Mouse (Mus musculus): ENCODE measurements around the gene Laptm5.

Gene Laptm5

DNA sequence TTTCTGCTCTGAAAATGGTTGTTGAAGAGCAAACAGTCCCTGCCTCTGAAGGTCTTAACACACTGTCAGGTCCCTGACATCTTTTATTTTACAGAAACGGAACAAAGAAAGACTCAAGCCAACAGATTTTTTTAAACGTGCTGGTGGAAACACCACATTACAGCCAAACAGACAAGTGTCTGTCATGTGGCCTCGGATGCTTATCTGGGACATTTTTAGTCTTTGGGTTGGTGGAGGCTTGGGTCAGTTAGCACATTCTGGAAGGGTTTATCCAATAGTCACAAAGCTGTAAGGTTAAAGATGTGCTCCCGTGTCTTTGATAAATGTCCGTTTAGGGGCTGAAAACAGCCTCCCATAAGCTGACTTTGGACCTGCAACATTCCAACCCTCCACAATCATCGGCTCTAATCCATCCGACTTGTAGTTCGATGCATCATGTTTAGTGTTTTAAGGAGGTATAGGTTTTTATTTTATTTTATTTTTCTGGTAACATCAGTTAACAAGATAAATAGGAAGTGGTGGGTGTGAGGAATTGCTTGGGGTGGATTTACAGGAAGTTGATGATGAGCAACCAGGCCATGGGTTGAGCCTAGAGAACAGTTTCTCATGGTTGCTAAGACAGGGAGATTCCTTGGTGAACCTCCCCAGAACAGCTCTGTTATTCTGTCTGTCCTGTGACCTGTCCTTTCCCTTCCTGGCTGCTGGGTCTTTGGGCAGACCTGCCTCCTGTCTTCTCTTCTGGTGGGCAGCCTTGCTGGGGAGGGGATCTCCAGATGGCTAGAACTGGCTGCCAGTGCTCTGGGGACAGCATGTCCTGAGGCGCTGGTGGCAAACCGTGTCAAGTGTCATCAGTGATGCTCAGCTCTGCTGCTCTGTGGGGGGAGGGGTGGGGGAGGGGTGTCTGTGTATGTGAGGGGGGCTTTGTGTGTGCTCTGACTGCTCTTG lies 6.2 kb downstream of the Laptm5 start:
- in situ Hi-C loops (cut with MboI; ENCODE audit: unreplicated experiment in 2 of 2): no loop called here

DNA sequence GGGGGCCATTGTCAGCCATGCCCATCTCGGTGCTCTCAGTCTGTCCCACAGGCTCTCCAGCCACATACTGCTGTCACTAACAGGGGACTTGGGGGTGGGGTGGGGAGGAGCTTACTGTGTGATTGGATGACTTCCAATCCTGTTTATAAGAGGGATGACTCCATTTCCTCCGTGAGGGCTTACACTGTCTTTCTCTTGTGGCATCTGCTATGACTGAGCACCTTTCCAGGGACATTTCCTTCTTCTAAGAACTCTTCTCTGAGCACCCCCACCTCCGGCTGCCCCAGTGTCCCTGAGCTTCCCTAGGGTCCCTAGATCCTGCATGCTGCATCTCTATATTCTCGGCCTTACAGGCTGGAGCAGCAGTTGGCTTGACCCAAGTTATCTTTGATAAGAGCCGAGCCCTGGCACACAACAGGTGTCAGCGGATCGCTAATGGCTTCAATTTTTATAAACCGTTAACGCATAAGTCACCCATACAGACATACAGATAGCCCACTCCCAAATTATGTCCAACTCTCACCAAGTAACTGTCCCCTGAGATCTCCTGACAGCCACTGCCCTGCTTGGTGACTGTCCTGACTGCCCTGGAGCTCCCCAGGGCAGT lies 6.9 kb downstream of the Laptm5 start:
- in situ Hi-C loops (cut with MboI; ENCODE audit: unreplicated experiment in 2 of 2): no loop called here

DNA sequence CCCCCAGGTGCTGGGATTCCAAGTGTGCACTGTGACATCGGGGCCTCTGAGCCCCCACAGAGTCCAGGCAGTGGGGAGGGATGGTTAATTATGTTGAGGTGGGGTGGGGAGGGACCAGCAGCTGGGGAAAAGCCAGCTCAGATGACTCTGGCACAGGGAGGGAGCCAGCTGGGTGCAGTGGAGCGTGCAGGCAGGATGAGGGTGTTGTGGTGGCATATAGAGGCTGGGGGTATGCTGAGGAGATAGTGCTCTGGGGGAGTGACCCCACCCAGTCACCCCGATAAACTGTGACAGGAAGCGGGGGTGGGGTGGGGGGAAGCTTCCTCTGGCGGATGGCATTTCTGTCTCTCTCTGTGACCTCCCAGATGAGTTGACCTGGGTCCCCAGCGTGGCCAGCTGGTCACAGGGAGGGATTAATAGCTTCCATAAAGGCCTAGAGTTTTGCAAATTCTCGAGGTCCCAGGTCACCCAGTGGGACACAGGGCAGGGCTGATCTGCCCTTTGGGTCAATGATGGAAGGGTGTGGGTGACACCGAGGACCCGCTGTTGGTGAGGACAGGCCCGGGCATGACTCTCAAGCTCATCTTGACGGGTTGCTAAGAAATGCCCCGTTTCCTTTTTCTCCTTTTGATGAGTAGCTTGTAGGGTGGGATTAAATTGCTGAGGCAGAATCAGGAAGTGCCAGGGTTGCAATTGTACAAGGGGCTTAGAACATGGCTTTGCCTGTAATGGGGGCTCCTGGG lies 8.2 kb downstream of the Laptm5 start:
- in situ Hi-C loops (cut with MboI; ENCODE audit: unreplicated experiment in 2 of 2): no loop called here

DNA sequence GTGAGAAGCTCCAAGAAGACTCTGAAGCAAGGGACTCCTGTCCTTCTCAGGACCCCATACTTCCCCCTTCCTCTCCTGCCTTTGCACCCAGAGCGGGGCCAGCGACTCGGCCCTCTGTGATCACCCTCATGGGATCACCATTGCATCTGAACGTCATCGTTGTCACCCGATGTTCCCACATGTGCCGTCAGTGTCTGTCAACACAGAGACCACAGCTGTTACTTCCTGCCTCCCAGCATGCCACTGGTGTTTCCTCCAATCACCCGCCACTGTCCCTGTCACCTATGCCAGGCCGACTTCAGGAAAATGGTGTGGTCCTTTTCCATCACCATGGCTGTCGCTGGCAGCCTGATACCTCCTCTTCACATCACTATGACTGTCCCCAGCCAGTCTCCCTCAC lies 9.1 kb downstream of the Laptm5 start:
- in situ Hi-C loops (cut with MboI; ENCODE audit: unreplicated experiment in 2 of 2): no loop called here

DNA sequence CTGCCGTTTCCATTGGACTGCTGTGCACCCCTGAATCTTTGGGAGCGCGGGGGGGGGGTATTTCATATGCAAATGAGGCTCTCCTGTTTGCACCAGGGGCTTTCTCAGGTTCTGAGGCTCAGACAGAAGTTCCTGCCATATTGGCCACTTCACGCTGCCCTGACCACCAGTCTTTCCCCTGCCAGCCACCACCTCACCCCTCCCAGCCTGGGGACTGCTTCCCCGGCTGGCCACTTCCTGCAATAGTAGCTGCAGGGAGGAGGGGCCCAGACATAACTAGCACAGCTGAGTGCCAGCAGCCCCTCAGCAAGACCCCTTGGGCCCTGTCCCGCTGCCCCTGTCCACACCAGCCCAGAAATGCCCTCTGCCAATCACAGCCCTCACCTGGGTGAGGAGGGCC lies 13.3 kb downstream of the Laptm5 start:
- in situ Hi-C loops (cut with MboI; ENCODE audit: unreplicated experiment in 2 of 2): no loop called here

DNA sequence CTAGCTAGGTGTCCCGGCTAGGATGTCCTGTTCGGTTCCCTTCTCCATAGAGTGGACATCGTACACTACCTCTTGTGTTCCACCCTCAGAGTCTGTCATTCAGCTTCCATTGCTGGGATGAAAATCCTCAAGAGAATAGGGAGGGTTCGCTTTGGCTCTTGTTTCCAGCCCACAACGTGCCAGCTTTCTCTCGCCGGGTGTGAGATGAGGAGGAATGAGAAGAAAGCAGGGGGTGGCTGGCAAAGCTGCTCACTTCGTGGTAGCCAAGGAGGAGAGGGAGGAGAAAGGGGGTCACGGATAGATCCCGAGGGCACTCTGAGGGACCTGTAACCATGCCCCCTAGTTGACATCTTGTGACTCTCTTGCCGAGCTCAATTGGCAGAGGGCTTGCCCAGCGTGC lies 14.9 kb downstream of the Laptm5 start:
- in situ Hi-C loops (cut with MboI; ENCODE audit: unreplicated experiment in 2 of 2): no loop called here

DNA sequence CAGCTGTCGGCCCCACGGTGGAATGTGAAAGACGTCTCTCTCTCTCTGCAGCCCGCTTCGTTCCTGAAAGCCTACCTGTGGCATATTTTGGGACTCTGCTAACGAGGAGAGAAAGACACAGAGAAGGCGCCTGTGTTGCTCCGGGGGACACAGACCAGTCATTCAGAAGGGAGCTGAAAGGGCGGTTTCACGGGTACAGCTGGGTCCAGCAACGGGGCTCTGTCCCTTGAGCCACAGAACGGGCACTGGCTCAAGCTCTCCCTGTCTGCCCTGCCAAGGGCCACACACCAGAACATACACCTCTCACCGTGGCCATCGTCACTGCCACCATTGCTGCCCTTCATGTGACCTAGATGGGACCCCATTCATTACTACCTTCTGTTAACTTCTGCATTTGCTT lies 29.7 kb downstream of the Laptm5 start:
- in situ Hi-C loops (cut with MboI; ENCODE audit: unreplicated experiment in 2 of 2): no loop called here

DNA sequence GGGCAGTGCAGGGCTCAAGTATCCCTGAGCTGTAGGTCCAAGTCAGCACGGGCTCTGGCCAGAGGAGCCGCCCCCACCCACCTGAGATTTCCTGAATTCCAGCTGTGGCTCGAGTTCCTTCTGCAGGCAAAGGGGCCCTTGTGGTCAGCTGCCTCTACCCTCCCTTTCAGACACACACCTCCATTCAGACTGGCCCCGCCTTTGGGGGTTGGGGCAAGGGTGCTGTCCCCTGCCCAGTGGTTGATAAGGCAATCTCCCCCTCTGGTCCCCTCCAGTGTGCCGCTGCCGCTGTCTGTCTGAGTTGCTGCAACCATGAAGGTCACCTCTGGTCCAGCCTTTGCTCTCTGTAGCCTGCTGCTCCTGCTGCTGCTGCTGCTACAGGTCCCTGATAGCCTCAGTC lies 31.2 kb downstream of the Laptm5 start, which contains the start of gene Matn1:
Matn1 (plus strand) TSS at position 274 of the 400 bp plus-strand sequence.
- in situ Hi-C loops (cut with MboI; ENCODE audit: unreplicated experiment in 2 of 2): no loop called here

DNA sequence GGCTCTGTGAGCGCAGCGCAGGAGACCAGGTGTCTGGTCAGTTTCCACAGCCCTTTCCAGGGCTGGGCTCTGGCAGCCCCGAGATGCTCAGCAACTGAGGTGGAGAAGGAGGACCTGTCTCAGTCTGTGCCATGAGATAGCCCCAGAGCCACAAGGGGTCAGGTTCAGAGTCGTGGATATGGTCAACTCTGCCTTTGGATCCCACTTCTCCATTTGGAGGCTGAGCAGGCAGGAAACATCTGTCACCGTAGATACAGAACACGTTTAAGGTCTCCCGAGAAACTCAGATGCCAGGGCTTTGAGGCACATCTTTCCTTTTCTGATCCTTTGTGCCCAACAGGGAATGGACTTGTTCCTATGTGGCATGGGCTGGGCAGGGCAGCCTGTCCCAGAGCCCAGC lies 31.9 kb downstream of the Laptm5 start:
- in situ Hi-C loops (cut with MboI; ENCODE audit: unreplicated experiment in 2 of 2): loop anchor here (5.0 kb wide), 1 partner anchor 47 kb away; no protein-coding TSS in a partner anchor

DNA sequence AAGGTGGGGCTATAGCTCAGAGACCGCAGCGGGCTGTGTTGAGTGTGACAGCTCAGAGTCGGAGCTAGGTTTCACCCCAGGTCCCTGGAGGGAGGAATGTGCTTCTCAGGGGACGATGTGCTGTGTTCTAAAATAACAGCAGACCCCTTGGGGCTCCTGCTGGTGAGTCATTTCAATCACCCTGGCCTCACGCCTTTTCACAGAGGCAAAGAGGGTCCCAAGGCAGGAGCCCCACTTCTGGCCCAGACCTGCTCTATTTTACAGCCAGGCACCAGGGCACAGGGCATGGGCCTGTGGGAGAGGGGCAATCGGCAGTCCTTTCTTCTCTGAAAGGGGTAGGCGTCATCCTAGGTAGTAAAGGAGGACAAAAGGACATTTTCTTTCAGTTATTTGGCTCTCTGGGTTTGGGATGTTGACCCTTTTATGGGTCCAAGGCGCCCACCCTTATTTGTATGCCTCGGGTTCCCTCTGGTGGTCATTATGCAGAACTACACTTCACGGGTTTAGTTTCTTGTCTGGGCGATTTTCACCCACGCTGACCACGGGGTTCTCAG lies 34.2 kb downstream of the Laptm5 start:
- in situ Hi-C loops (cut with MboI; ENCODE audit: unreplicated experiment in 2 of 2): loop anchor here (5.0 kb wide), 1 partner anchor 50 kb away; no protein-coding TSS in a partner anchor

DNA sequence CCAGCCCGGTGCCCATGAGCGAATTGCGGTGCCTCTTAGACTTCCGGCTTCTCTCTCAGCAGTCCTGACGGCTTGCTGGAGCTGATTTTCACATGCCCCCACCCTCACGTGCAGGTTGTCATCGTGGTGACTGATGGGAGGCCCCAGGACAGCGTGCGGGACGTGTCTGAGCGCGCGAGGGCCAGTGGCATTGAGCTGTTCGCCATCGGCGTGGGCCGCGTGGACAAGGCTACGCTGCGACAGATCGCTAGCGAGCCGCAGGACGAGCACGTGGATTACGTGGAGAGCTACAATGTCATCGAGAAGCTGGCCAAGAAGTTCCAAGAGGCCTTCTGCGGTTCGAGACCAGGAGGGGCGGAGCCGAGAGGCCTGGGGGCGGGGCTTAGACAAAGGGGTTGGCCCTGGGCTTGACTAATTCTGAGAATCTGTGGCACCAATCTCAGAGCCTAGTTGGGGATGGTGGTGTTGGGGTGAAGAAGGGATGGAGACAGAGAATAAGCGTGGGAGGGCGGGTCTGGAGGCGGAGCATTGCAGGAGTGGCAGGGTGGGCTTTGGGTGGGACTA lies 37.0 kb downstream of the Laptm5 start:
- in situ Hi-C loops (cut with MboI; ENCODE audit: unreplicated experiment in 2 of 2): loop anchor here (5.0 to 25.0 kb wide), 5 partner anchors 53 to 1562 kb away; partner anchors contain the start of genes Phactr4 (in 1 of the 2) and Sesn2 (in 1 of the 2)

DNA sequence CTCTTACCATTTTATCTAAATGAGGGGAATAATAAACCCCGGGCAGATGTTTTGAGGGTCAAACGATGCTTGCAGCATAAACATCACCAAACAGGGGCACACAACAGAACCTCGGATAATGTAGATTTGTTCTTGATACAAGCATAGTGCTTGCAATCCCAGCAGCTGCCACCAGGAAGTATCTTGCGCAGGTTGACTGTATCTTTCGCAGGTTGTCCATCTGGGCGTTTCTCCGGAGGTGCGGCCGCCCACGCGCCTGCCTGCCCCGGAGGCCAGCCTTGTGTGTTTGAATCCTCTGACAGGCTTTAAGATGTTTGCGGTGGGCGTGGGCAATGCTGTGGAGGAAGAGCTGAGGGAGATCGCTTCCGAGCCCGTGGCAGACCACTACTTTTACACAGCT lies 39.6 kb downstream of the Laptm5 start:
- in situ Hi-C loops (cut with MboI; ENCODE audit: unreplicated experiment in 2 of 2): loop anchor here (5.0 to 25.0 kb wide), 4 partner anchors 165 to 1560 kb away; partner anchors contain the start of genes Phactr4 (in 1 of the 2) and Sesn2 (in 1 of the 2)

DNA sequence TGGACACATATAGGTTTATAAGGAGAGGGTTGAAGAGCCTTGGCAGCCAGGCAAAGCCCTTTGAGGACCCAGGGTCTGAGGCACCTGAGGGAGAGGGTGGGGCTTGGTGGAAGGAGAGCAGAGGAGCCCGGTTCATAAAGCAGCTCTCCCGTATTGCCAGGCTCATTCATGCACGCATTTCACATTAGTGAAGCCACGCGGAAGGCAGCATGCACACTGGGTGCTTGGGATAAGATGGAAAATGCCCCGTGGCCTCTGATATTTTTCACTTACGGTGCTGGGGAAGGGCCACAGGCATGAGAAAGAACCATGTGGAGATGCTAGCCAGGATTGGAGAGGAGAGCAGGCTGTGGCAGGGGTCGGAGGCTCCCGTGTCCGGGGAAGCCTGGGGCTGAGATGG lies 44.2 kb downstream of the Laptm5 start:
- in situ Hi-C loops (cut with MboI; ENCODE audit: unreplicated experiment in 2 of 2): loop anchor here (5.0 to 25.0 kb wide), 5 partner anchors 1005 to 1555 kb away; partner anchors contain the start of genes Phactr4 (in 1 of the 2) and Sesn2 (in 1 of the 2)

DNA sequence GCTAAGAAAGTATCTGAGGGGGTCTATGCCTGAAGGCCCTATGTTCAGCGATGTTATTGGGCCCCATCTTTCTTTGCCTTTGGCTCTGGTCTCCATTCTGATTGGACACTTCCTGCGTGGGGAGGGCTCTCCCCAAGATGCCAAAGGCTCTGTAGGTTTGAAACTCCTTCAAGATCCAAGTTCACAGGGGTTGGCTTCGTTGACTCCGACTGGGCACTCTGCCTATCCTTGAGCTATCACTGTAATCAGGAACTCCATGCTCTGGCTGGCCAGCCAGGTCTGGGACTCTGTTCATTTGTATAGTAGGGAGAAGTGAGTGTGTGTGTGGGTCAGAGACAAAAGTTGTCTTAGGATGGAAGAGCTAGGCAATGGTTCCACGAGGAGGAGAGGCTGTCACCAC lies 45.9 kb downstream of the Laptm5 start:
- in situ Hi-C loops (cut with MboI; ENCODE audit: unreplicated experiment in 2 of 2): loop anchor here (5.0 to 25.0 kb wide), 5 partner anchors 1003 to 1553 kb away; partner anchors contain the start of genes Phactr4 (in 1 of the 2) and Sesn2 (in 1 of the 2)

DNA sequence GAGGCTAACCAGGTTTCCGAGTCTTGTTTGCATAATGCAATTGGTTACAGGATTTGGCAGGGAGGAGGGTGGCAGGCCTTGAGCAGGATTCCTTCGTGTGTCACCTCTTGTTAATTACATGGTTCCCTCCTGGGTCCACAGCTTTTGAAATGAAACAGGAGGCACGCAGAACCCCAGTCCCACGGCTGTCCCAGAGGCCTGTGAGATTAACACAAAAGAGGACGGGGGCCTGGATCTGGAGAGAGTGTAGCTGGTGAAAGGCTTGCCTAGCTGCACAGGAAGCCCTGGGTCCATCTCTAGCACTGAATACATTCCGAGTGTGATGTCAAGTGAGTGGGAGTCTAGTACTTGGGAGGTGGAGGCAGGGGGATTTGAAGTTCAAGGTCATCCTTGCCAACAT lies 46.8 kb downstream of the Laptm5 start:
- in situ Hi-C loops (cut with MboI; ENCODE audit: unreplicated experiment in 2 of 2): loop anchor here (5.0 to 25.0 kb wide), 11 partner anchors 878 to 1975 kb away; partner anchors contain the start of genes Ptpru (in 2 of the 2), Fam76a (in 1 of the 2), Phactr4 (in 1 of the 2) and Sesn2 (in 1 of the 2)

DNA sequence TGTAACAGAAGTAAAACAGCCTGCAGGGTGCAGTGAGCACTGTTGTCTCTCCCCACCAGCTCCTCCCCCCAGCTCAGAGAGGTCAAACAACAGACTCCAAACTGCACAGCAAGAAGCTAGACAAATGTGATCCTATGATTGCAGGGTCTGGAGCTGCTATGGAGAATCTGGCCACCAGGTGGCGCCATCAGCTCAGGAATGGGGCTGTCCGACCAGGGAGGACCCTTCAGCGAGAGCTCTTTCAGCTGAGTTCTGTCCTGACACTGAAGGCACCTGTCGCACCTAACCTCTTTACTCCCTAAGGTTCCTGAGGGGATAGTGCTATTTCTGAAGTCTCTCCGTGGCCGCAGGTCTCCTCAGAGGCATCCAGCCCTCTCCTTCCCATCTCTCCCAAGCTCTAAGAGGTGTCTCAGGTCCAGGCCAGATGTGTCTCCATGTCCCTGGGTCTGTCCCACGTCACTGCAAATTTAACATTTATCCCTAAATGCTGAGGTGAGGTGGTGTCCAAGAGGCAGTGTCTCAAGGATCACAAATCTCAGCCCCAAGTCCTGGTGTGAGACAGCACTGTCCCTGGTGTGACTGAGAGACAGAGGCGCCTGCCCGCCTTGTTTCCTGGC lies 47.3 kb downstream of the Laptm5 start:
- in situ Hi-C loops (cut with MboI; ENCODE audit: unreplicated experiment in 2 of 2): loop anchor here (5.0 to 25.0 kb wide), 9 partner anchors 877 to 1975 kb away; partner anchors contain the start of genes Ptpru (in 2 of the 2), Fam76a (in 1 of the 2), Phactr4 (in 1 of the 2) and Sesn2 (in 1 of the 2)

DNA sequence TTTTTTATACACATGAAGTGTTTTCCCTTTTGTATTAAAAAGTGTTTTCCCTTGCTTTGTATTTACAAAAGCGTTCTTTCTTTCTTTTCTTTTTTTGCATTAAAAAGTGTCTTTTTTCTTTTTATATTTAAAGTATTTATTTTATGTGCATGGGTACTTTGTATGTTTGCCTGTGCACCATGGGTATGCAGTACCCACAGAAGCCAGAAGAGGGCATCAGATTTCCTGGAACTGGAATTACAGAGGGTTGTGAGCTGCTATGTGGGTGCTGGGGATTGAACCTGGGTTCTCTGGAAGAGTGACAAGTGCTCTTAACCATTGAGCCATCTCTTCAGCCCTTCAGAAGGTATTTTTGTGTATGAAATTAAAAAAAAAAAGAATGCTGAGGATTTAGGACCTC lies 58.4 kb downstream of the Laptm5 start:
- in situ Hi-C loops (cut with MboI; ENCODE audit: unreplicated experiment in 2 of 2): loop anchor here in 1 of 2 experiments (25.0 kb wide), 3 partner anchors 991 to 1541 kb away; partner anchors contain the start of genes Phactr4 and Sesn2

DNA sequence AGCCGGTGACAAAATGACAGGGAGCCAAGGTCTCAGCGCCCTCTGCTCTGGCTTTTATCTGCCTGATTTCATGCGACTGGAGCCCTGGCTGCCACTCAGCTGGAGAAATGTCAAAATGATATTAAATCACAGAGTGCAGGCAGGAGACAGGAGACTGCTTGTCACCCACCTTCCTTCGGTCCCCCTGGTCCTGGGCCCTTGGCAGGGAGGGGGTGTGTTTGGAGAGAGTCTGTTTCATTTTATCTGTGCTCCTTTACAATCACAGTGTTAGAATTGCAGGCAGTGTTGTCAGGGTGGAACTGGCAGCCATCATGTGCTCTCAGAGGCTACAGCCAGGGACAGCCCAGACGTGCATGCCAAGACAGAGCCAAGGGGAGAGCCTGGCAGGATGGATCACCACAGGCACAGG lies 59.5 kb downstream of the Laptm5 start:
- in situ Hi-C loops (cut with MboI; ENCODE audit: unreplicated experiment in 2 of 2): loop anchor here in 1 of 2 experiments (25.0 kb wide), 3 partner anchors 990 to 1540 kb away; partner anchors contain the start of genes Phactr4 and Sesn2
